Mouse (Mus musculus): ENCODE results near the gene Orm1. TPM values are rescaled to one million over a fixed set of nuclear protein-coding genes. Genes with fewer than 3 reads are reported as not detected.
"Not testable (repeated sequence)": the region's sequence is repeated elsewhere in the genome, so short reads cannot be mapped to it uniquely, and the experiment has no call there.

The Orm1 gene
- polyA plus RNA-seq, 1 experiment from 2014 or later: not detected

- H3K4me1 ChIP-seq; H3K4me2 ChIP-seq; ATAC-seq (ENCODE audit: low FRiP score); H3K4me3 ChIP-seq (replicated peaks); H3K9ac ChIP-seq; H3K9me3 ChIP-seq; H3K27me3 ChIP-seq; H3K27ac ChIP-seq: not testable (repeated sequence)
- WGBS: 31% methylated on average over 3 of the region's 3 CpGs
- peaks cover 12% of the 10 kb centered on the region; the same call in 1 of the 2 replicates for H3K36me3 ChIP-seq (replicated peaks)
These were observed 24.8 kb upstream of the Orm1 start for GRCm38 (mm10) chr4:63319566-63319965.

- ATAC-seq (ENCODE audit: low FRiP score): no peak
- Histone ChIP-seq H3K36me3 (replicated peaks) (peaks cover 12% of the 10 kb centered on the region; the same call in 1 of the 2 replicates), H3K27me3 (no peaks in the 10 kb centered on the region), H3K9me3 (peaks cover 4% of the 10 kb centered on the region), H3K27ac (no peak overlapping the region), H3K4me3 (replicated peaks) (no peak overlapping the region), H3K4me2 (no peak overlapping the region), H3K9ac (no peak overlapping the region), H3K4me1 (no peaks in the 10 kb centered on the region)
- WGBS: 81% methylated on average over 8 of the region's 8 CpGs
These were observed 21.0 kb upstream of the Orm1 start for GRCm38 (mm10) chr4:63323275-63323815.

- Histone ChIP-seq H3K27me3 (no peaks in the 10 kb centered on the region), H3K9ac (no peak overlapping the region), H3K4me3 (replicated peaks) (no peak overlapping the region), H3K27ac (no peak overlapping the region), H3K9me3 (no peaks in the 10 kb centered on the region), H3K4me1 (no peaks in the 10 kb centered on the region), H3K36me3 (replicated peaks) (no peaks in the 10 kb centered on the region; the same call in 1 of the 2 replicates), H3K4me2 (no peak overlapping the region)
- ATAC-seq (ENCODE audit: low FRiP score): no peak
- WGBS: 95% methylated on average over 4 of the region's 4 CpGs
These were observed 11.0 kb upstream of the Orm1 start for GRCm38 (mm10) chr4:63333403-63333802.

- 76% methylated on average over 3 of the region's 3 CpGs for WGBS
- Histone ChIP-seq H3K9ac (no peak overlapping the region), H3K4me1 (no peaks in the 10 kb centered on the region)
These were observed 5.8 kb upstream of the Orm1 start for GRCm38 (mm10) chr4:63338414-63339076.

GRCm38 (mm10) chr4:63342491-63342890 is 1.9 kb upstream of the Orm1 start:
- Histone ChIP-seq H3K27ac (no peak overlapping the region), H3K4me2 (no peak overlapping the region), H3K9ac (no peak overlapping the region), H3K4me1 (no peaks in the 10 kb centered on the region), H3K4me3 (replicated peaks) (no peak overlapping the region), H3K36me3 (replicated peaks) (no peaks in the 10 kb centered on the region), H3K27me3 (no peaks in the 10 kb centered on the region), H3K9me3 (no peaks in the 10 kb centered on the region)
- WGBS: 64% methylated on average over 4 of the region's 4 CpGs
- no peak for ATAC-seq (ENCODE audit: low FRiP score)

More at GRCm38 (mm10) chr4:63338414-63339076, 5.8 kb upstream of the Orm1 start:
- ATAC-seq (ENCODE audit: low FRiP score): no peak
- no peak overlapping the region for H3K4me2 ChIP-seq
- no peaks in the 10 kb centered on the region for H3K36me3 ChIP-seq (replicated peaks)
- H3K9me3 ChIP-seq: no peaks in the 10 kb centered on the region
- H3K27me3 ChIP-seq: no peaks in the 10 kb centered on the region
- no peak overlapping the region for H3K4me3 ChIP-seq (replicated peaks)
- H3K27ac ChIP-seq: no peak overlapping the region

- Histone ChIP-seq H3K4me3 (replicated peaks) (no peak overlapping the region), H3K36me3 (replicated peaks) (no peaks in the 10 kb centered on the region), H3K27ac (no peak overlapping the region), H3K4me1 (no peaks in the 10 kb centered on the region), H3K9ac (no peak overlapping the region), H3K4me2 (no peak overlapping the region), H3K27me3 (no peaks in the 10 kb centered on the region), H3K9me3 (no peaks in the 10 kb centered on the region)
- no peak for ATAC-seq (ENCODE audit: low FRiP score)
- WGBS: 73% methylated on average over 3 of the region's 3 CpGs
These were observed 752 bp upstream of the Orm1 start for GRCm38 (mm10) chr4:63343608-63344007.

- Histone ChIP-seq H3K9ac (no peak overlapping the region), H3K4me1 (no peaks in the 10 kb centered on the region), H3K27ac (no peak overlapping the region), H3K27me3 (no peaks in the 10 kb centered on the region), H3K4me3 (replicated peaks) (no peak overlapping the region), H3K36me3 (replicated peaks) (no peaks in the 10 kb centered on the region), H3K4me2 (no peak overlapping the region), H3K9me3 (no peaks in the 10 kb centered on the region)
- ATAC-seq (ENCODE audit: low FRiP score): no peak
These were observed 901 bp downstream of the Orm1 start for GRCm38 (mm10) chr4:63345261-63345660.

GRCm38 (mm10) chr4:63346659-63347058 is 2.3 kb downstream of the Orm1 start:
- no peak overlapping the region for H3K9ac ChIP-seq
- H3K27ac ChIP-seq: no peak overlapping the region
- ATAC-seq (ENCODE audit: low FRiP score): no peak
- H3K4me3 ChIP-seq (replicated peaks): no peak overlapping the region
- H3K36me3 ChIP-seq (replicated peaks): no peaks in the 10 kb centered on the region
- H3K27me3 ChIP-seq: no peaks in the 10 kb centered on the region
- no peaks in the 10 kb centered on the region for H3K4me1 ChIP-seq
- no peaks in the 10 kb centered on the region for H3K9me3 ChIP-seq
- WGBS: 85% methylated on average over 4 of the region's 4 CpGs
- H3K4me2 ChIP-seq: no peak overlapping the region

GRCm38 (mm10) chr4:63348524-63348923 is 4.2 kb downstream of the Orm1 start:
- Histone ChIP-seq H3K4me2 (no peak overlapping the region), H3K36me3 (replicated peaks) (no peaks in the 10 kb centered on the region), H3K4me3 (replicated peaks) (no peak overlapping the region), H3K27ac (no peak overlapping the region), H3K9ac (no peak overlapping the region), H3K4me1 (no peaks in the 10 kb centered on the region), H3K9me3 (no peaks in the 10 kb centered on the region), H3K27me3 (no peaks in the 10 kb centered on the region)
- WGBS: 73% methylated on average over 6 of the region's 6 CpGs
- no peak for ATAC-seq (ENCODE audit: low FRiP score)

GRCm38 (mm10) chr4:63355877-63356665 is 11.7 kb downstream of the Orm1 start, which contains the start of gene Orm3:
Gene Orm3, plus strand, starts transcription at chr4:63356162.
- Histone ChIP-seq H3K4me2 (no peak within 1 kb of the TSS), H3K36me3 (replicated peaks) (no peaks in the 10 kb centered on the region), H3K4me1 (no peaks in the 10 kb centered on the region), H3K9ac (no peak within 1 kb of the TSS), H3K4me3 (replicated peaks) (no peak within 1 kb of the TSS), H3K9me3 (no peaks in the 10 kb centered on the region), H3K27ac (no peak within 1 kb of the TSS), H3K27me3 (no peaks in the 10 kb centered on the region)
- WGBS: 80% methylated on average over 4 of the region's 4 CpGs
- no peak for ATAC-seq (ENCODE audit: low FRiP score)

GRCm38 (mm10) chr4:63356981-63357570 is 12.7 kb downstream of the Orm1 start:
- no peak for ATAC-seq (ENCODE audit: low FRiP score)
- no peaks in the 10 kb centered on the region for H3K9me3 ChIP-seq
- 74% methylated on average over 2 of the region's 2 CpGs for WGBS
- H3K36me3 ChIP-seq (replicated peaks): no peaks in the 10 kb centered on the region
- H3K9ac ChIP-seq: no peak overlapping the region
- H3K27me3 ChIP-seq: no peaks in the 10 kb centered on the region
- no peaks in the 10 kb centered on the region for H3K4me1 ChIP-seq
- H3K4me3 ChIP-seq (replicated peaks): no peak overlapping the region
- H3K4me2 ChIP-seq: no peak overlapping the region
- H3K27ac ChIP-seq: no peak overlapping the region

- Histone ChIP-seq H3K4me3 (replicated peaks) (no peak overlapping the region), H3K4me1 (no peaks in the 10 kb centered on the region), H3K27ac (no peak overlapping the region), H3K36me3 (replicated peaks) (no peaks in the 10 kb centered on the region), H3K4me2 (no peak overlapping the region), H3K27me3 (no peaks in the 10 kb centered on the region), H3K9ac (no peak overlapping the region), H3K9me3 (no peaks in the 10 kb centered on the region)
- 84% methylated on average over 6 of the region's 6 CpGs for WGBS
- no peak; the same call in 1 of the 2 replicates for ATAC-seq (ENCODE audit: low FRiP score)
These were observed 15.5 kb downstream of the Orm1 start for GRCm38 (mm10) chr4:63359861-63360260.

Data from forebrain, embryonic 12.5 days (tissue).